In genomic region chr3:135091487-135091886, GRCm38 (mm10) we compare ENCODE assay signal across 28 mouse cellular contexts.
"Had no signal": no experiment of that assay in that cellular context is flagged by ENCODE, and none has a peak within 500 bp of the region (broad histone marks: within the 10 kb centered on the region; RNA-seq: fewer than 3 reads in every experiment).

No protein-coding gene starts in this region.

- H3K9ac ChIP-seq: embryonic facial prominence, embryonic 12.5 days; embryonic facial prominence, embryonic 13.5 days; embryonic facial prominence, embryonic 15.5 days; forebrain, embryonic 12.5 days; forebrain, embryonic 13.5 days; forebrain, embryonic 15.5 days; forebrain, postnatal 0 days had no signal

- H3K36me3 ChIP-seq: embryonic facial prominence, embryonic 12.5 days; embryonic facial prominence, embryonic 13.5 days; embryonic facial prominence, embryonic 15.5 days; forebrain, embryonic 10.5 days; forebrain, embryonic 12.5 days; forebrain, embryonic 15.5 days had no signal

- ATAC-seq: forebrain, embryonic 13.5 days; forebrain, embryonic 14.5 days; forebrain, embryonic 15.5 days; forebrain, postnatal 0 days had no signal

- H3K4me2 ChIP-seq: embryonic facial prominence, embryonic 12.5 days; embryonic facial prominence, embryonic 13.5 days; embryonic facial prominence, embryonic 15.5 days; forebrain, embryonic 12.5 days; forebrain, embryonic 13.5 days; forebrain, embryonic 15.5 days had no signal

- H3K4me3 ChIP-seq: embryonic facial prominence, embryonic 12.5 days; embryonic facial prominence, embryonic 13.5 days; embryonic facial prominence, embryonic 15.5 days; erythroblast, embryonic 14.5 days; forebrain, embryonic 10.5 days; forebrain, embryonic 12.5 days; forebrain, embryonic 13.5 days; forebrain, embryonic 15.5 days; gastrocnemius, adult 2 months; heart, adult 2 months had no signal

- DNase-seq: cerebellum, adult 18-20 months; cerebellum, adult 2 months; cerebellum, adult 8-10 months; cerebellum, adult 9-10 months; cerebellum, adult 9-11 months; cerebellum, postnatal 10 days; cerebellum, postnatal 14 days; cerebellum, postnatal 25 days; cerebellum, postnatal 36 days; embryo, embryonic 11 days; gastrocnemius, adult 2 months; gastrocnemius, postnatal 10 days; gastrocnemius, postnatal 14 days; gastrocnemius, postnatal 25 days; gastrocnemius, postnatal 36 days; heart, adult 11 months; heart, adult 18-20 months; heart, adult 2 months had no signal

- H3K27me3 ChIP-seq: embryonic facial prominence, embryonic 12.5 days; embryonic facial prominence, embryonic 13.5 days; embryonic facial prominence, embryonic 15.5 days; forebrain, embryonic 12.5 days; forebrain, embryonic 13.5 days; forebrain, embryonic 15.5 days had no signal

- H3K9me3 ChIP-seq: embryonic facial prominence, embryonic 15.5 days; forebrain, embryonic 15.5 days had no signal

- H3K27ac ChIP-seq: embryonic facial prominence, embryonic 12.5 days; embryonic facial prominence, embryonic 13.5 days; embryonic facial prominence, embryonic 15.5 days; forebrain, embryonic 10.5 days; forebrain, embryonic 12.5 days; forebrain, embryonic 13.5 days; forebrain, embryonic 15.5 days; gastrocnemius, adult 2 months; heart, adult 2 months had no signal

- H3K4me1 ChIP-seq: embryonic facial prominence, embryonic 12.5 days; embryonic facial prominence, embryonic 13.5 days; embryonic facial prominence, embryonic 15.5 days; forebrain, embryonic 10.5 days; forebrain, embryonic 12.5 days; forebrain, embryonic 13.5 days; forebrain, embryonic 15.5 days had no signal
